ENCODE assay signal across 21 mouse cellular contexts in the genomic region with DNA sequence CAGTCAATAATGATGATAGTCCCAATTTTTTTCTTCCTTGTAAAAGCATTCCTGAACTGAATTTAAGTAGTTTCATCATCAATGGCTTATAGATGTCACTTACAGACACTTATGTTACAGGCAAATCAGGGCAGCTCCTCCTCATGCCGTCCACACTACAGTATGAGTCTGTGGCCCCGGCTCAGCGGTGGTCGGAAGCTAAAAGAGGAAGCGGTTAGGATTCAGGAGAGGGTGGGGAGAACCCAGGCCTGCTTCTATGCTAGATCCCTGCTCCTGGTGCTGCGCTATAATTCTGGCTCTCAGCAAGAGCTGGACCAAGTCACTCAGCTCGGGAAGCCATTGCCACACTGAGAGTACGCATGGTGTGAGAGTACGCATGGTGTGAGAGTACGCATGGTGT.
"Had no signal": no experiment of that assay in that cellular context is flagged by ENCODE, and none has a peak within 500 bp of the region (broad histone marks: within the 10 kb centered on the region; RNA-seq: fewer than 3 reads in every experiment).

No protein-coding gene starts in this region.

- H3K4me2 ChIP-seq: limb, embryonic 13.5 days; liver, embryonic 12.5 days; liver, embryonic 15.5 days; lung, embryonic 15.5 days; midbrain, embryonic 12.5 days; midbrain, embryonic 15.5 days; neural tube, embryonic 12.5 days; neural tube, embryonic 15.5 days; stomach, embryonic 15.5 days had no signal

- H3K9me3 ChIP-seq: limb, embryonic 13.5 days; liver, embryonic 12.5 days; liver, embryonic 15.5 days; lung, embryonic 15.5 days; midbrain, embryonic 12.5 days; midbrain, embryonic 15.5 days; neural tube, embryonic 12.5 days; neural tube, embryonic 15.5 days; stomach, embryonic 15.5 days had no signal

- H3K36me3 ChIP-seq: liver, embryonic 12.5 days; liver, embryonic 15.5 days; lung, embryonic 15.5 days; midbrain, embryonic 15.5 days; neural tube, embryonic 12.5 days; neural tube, embryonic 15.5 days; stomach, embryonic 15.5 days had no signal

- H3K4me3 ChIP-seq: limb, embryonic 13.5 days; liver, embryonic 12.5 days; liver, embryonic 15.5 days; lung, embryonic 15.5 days; midbrain, embryonic 12.5 days; midbrain, embryonic 15.5 days; neural tube, embryonic 12.5 days; neural tube, embryonic 15.5 days; stomach, embryonic 15.5 days had no signal

- ATAC-seq: liver, embryonic 12.5 days; midbrain, embryonic 15.5 days had no signal

- DNase-seq: kidney, adult 2 months; kidney, postnatal 14 days; kidney, postnatal 4 days; left cerebral cortex, postnatal 4 days; liver; lung, adult 18-20 months; lung, postnatal 10 days; lung, postnatal 36 days; retina, postnatal 1 day; right cerebral cortex, postnatal 25 days; spleen, adult 18-20 months; thymus, postnatal 36 days had no signal

- H3K4me1 ChIP-seq: liver, embryonic 12.5 days; liver, embryonic 15.5 days; lung, embryonic 15.5 days; midbrain, embryonic 15.5 days; neural tube, embryonic 12.5 days; neural tube, embryonic 15.5 days; stomach, embryonic 15.5 days had no signal

- H3K27me3 ChIP-seq: limb, embryonic 13.5 days; liver, embryonic 12.5 days; liver, embryonic 15.5 days; lung, embryonic 15.5 days; midbrain, embryonic 12.5 days; midbrain, embryonic 15.5 days; neural tube, embryonic 12.5 days; neural tube, embryonic 15.5 days; stomach, embryonic 15.5 days had no signal

- H3K9ac ChIP-seq: limb, embryonic 13.5 days; liver, embryonic 12.5 days; liver, embryonic 15.5 days; lung, embryonic 15.5 days; midbrain, embryonic 12.5 days; midbrain, embryonic 15.5 days; neural tube, embryonic 12.5 days; neural tube, embryonic 15.5 days; stomach, embryonic 15.5 days had no signal

- H3K27ac ChIP-seq: limb, embryonic 13.5 days; liver, embryonic 12.5 days; liver, embryonic 15.5 days; lung, embryonic 15.5 days; midbrain, embryonic 12.5 days; midbrain, embryonic 15.5 days; neural tube, embryonic 12.5 days; neural tube, embryonic 15.5 days; stomach, embryonic 15.5 days had no signal
